Mouse (Mus musculus) layer of hippocampus, postnatal 14 days (tissue): ENCODE results near the gene Cmc4. TPM values are rescaled to one million over a fixed set of nuclear protein-coding genes. Genes with fewer than 3 reads are reported as not detected.

ENCODE experiments used
- DNase-seq, 2 experiments: peaks; one replicate each; pipeline ENCODE4 v3.0.0; 2021 to 2022; ENCODE audit warnings: low spot score in 2 of 2, mixed read lengths in 1 of 2
- long read RNA-seq, 2 experiments: library from polyadenylated mRNA; stranded (forward); transcript quantifications; one replicate each; pipeline ENCODE4 v2.0.0; 2021
- total RNA-seq, 2 experiments: library from RNA; stranded (reverse); gene quantifications; 2 replicates each; pipeline ENCODE4 v1.2.3; 2021

The Cmc4 gene
- 10 to 100 TPM in 1 of 2 experiments, 1 to 10 TPM in 1; 9.3 to 12.0 TPM for total RNA-seq
- long read RNA-seq, experiment 1, partial matches to known transcripts, result 0 of 5 reads
- long read RNA-seq, experiment 1, other reads (novel, unspliced or antisense), result 2 of 5 reads
- long read RNA-seq, experiment 2, transcript Cmc4-203 (4 exons, 507 nt), result major isoform, 5 of 15 reads
- long read RNA-seq, experiment 2, partial matches to known transcripts, result 0 of 15 reads
- long read RNA-seq, experiment 2, other reads (novel, unspliced or antisense), result 6 of 15 reads

- DNase-seq, result peak; percentile 85 to 86
Measured at GRCm38 (mm10) chrX:75415936-75416785, at the start of gene Cmc4, which contains the start of the genes Mtcp1 and Brcc3. Gene Cmc4 (minus strand): TSS chrX:75416584. Gene Mtcp1 (minus strand): TSS chrX:75416588. Gene Brcc3 (plus strand): TSS chrX:75416628.

GRCm38 (mm10) chrX:75454597-75454996, 38.2 kb upstream of the Cmc4 start:
- no peak for DNase-seq

- no peak for DNase-seq
Measured at GRCm38 (mm10) chrX:75409711-75410110, 6.7 kb downstream of the Cmc4 start.

GRCm38 (mm10) chrX:75403350-75403749, 13.0 kb downstream of the Cmc4 start:
- no peak for DNase-seq

GRCm38 (mm10) chrX:75402668-75403067, 13.7 kb downstream of the Cmc4 start:
- DNase-seq, result no peak

- no peak for DNase-seq
Measured at GRCm38 (mm10) chrX:75399471-75399870, 16.9 kb downstream of the Cmc4 start.

- DNase-seq, result peak; percentile 35 to 55
Measured at GRCm38 (mm10) chrX:75382195-75382771, 34.1 kb downstream of the Cmc4 start, which contains the start of the genes Fundc2 and F8. Gene Fundc2 (plus strand): TSS chrX:75382399. Gene F8 (minus strand): TSS chrX:75382615.

GRCm38 (mm10) chrX:75381699-75382098, 34.7 kb downstream of the Cmc4 start:
- no peak for DNase-seq

- DNase-seq, result no peak
Measured at GRCm38 (mm10) chrX:75381176-75381575, 35.2 kb downstream of the Cmc4 start.

GRCm38 (mm10) chrX:75376815-75377214, 39.6 kb downstream of the Cmc4 start:
- DNase-seq, result no peak

GRCm38 (mm10) chrX:75372666-75373425, 43.5 kb downstream of the Cmc4 start:
- no peak for DNase-seq

- DNase-seq, result no peak
Measured at GRCm38 (mm10) chrX:75370197-75370596, 46.2 kb downstream of the Cmc4 start.

Other genes starting within 250 kb of the Cmc4 start
- gene Fundc2, start 34.2 kb downstream of the Cmc4 start, total RNA-seq, result 10 to 100 TPM; 45.4 to 56.3 TPM
- 1 to 10 TPM; 1.8 to 3.6 TPM for gene F8, start 34.0 kb downstream of the Cmc4 start, total RNA-seq
- gene Mtcp1, start within 50 bp of the Cmc4 start, total RNA-seq, result 1 to 10 TPM; 6.1 to 6.7 TPM
- 10 to 100 TPM; 34.4 to 40.8 TPM for gene Brcc3, start within 50 bp of the Cmc4 start, total RNA-seq
- 10 to 100 TPM; 78.5 to 84.4 TPM for gene Vbp1, start 97.7 kb upstream of the Cmc4 start, total RNA-seq
- 10 to 100 TPM; 34.6 to 36.9 TPM for gene Rab39b, start 161.6 kb upstream of the Cmc4 start, total RNA-seq